ENCODE assay signal across 26 mouse cellular contexts in the genomic region with DNA sequence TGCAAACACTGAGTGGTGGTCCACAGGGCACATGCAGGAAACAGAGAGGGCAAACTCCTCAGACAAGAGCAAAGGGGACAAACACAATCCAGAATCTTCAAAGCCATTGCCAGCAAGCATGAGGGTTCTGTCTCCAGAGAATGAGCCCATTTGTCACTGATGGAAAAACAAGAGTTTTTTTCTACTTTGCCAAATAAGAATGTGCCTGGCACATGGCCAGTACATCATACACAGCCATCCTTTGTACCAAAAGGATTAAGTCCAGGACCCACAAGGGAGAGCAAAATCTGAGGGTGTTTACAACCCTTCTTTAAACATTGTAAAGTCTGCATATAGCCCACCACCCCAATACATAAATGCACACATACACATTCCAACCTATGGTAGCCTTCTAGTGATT.
A peak's percentile ranks its signal among the peaks of the same experiment; 100 is the strongest.
DNase-seq lines count a peak whose midpoint lies in the region; ATAC-seq and TF ChIP-seq lines count a peak whose summit lies in the region.
"Had no signal": no experiment of that assay in that cellular context is flagged by ENCODE, and none has a peak within 500 bp of the region (broad histone marks: within the 10 kb centered on the region; RNA-seq: fewer than 3 reads in every experiment).

No protein-coding gene starts in this region.

- no peak overlapping the region for H3K27ac ChIP-seq in forebrain, embryonic 14.5 days (ENCODE audit: low read depth, low read length)
- no peak overlapping the region for H3K27ac ChIP-seq in forebrain, embryonic 15.5 days (replicated peaks)
- H3K27ac ChIP-seq in midbrain, postnatal 0 days (ENCODE audit: low read depth, low read length), result no peak overlapping the region
- no peak overlapping the region for H3K27ac ChIP-seq in midbrain, embryonic 10.5 days (replicated peaks)
- H3K27ac ChIP-seq in cerebellum, adult 2 months (ENCODE audit: insufficient read depth, low read length), result no peak overlapping the region
- H3K27ac ChIP-seq: heart, adult 2 months; heart, embryonic 15.5 days; limb, embryonic 15.5 days; liver, embryonic 15.5 days; macrophage had no signal

- no peak overlapping the region for H3K4me2 ChIP-seq in forebrain, embryonic 14.5 days (ENCODE audit: low read length)
- no peak overlapping the region for H3K4me2 ChIP-seq in forebrain, embryonic 15.5 days (replicated peaks)
- no peak overlapping the region for H3K4me2 ChIP-seq in midbrain, postnatal 0 days (ENCODE audit: low read depth, low read length, poor library complexity, severe bottlenecking)
- H3K4me2 ChIP-seq: heart, embryonic 15.5 days; limb, embryonic 15.5 days; liver, embryonic 15.5 days; midbrain, embryonic 11.5 days had no signal

- no peaks in the 10 kb centered on the region for H3K36me3 ChIP-seq in forebrain, embryonic 14.5 days (ENCODE audit: control insufficient read depth, insufficient read depth, low read length)
- no peaks in the 10 kb centered on the region for H3K36me3 ChIP-seq in forebrain, embryonic 15.5 days
- H3K36me3 ChIP-seq in midbrain, postnatal 0 days (ENCODE audit: insufficient read depth, low read length), result no peaks in the 10 kb centered on the region
- H3K36me3 ChIP-seq in midbrain, embryonic 10.5 days, result no peaks in the 10 kb centered on the region
- H3K36me3 ChIP-seq: heart, embryonic 15.5 days; limb, embryonic 15.5 days; liver, embryonic 15.5 days had no signal

- H3K9ac ChIP-seq in forebrain, embryonic 14.5 days (ENCODE audit: low read length), result no peak overlapping the region
- no peak overlapping the region for H3K9ac ChIP-seq in forebrain, embryonic 15.5 days (replicated peaks)
- no peak overlapping the region for H3K9ac ChIP-seq in midbrain, postnatal 0 days (replicated peaks; ENCODE audit: low read length, poor library complexity, severe bottlenecking)
- H3K9ac ChIP-seq: forebrain, postnatal 0 days; heart, embryonic 15.5 days; limb, embryonic 15.5 days; liver, embryonic 15.5 days had no signal

- peaks cover 6% of the 10 kb centered on the region; the same call in 1 of the 2 replicates for H3K4me1 ChIP-seq in forebrain, embryonic 14.5 days (ENCODE audit: control insufficient read depth, insufficient read depth, low read length)
- peaks cover 6% of the 10 kb centered on the region for H3K4me1 ChIP-seq in forebrain, embryonic 15.5 days
- H3K4me1 ChIP-seq in midbrain, postnatal 0 days (ENCODE audit: insufficient read depth, low read length), result no peaks in the 10 kb centered on the region
- peaks cover 34% of the 10 kb centered on the region for H3K4me1 ChIP-seq in midbrain, embryonic 10.5 days
- H3K4me1 ChIP-seq in cerebellum, adult 2 months (ENCODE audit: control insufficient read depth, insufficient read depth, low read length), result no peaks in the 10 kb centered on the region
- H3K4me1 ChIP-seq: heart, embryonic 15.5 days; limb, embryonic 15.5 days; liver, embryonic 15.5 days had no signal

- no peak for ATAC-seq in forebrain, embryonic 14.5 days
- ATAC-seq in forebrain, embryonic 15.5 days (replicated peaks), result no peak
- no peak for ATAC-seq in midbrain, postnatal 0 days (ENCODE audit: low FRiP score)
- ATAC-seq: CD4-positive, CD25-positive, alpha-beta regulatory T cell, adult 4 months; forebrain, postnatal 0 days; inflammation-experienced regulatory T-cells, adult 6 months; lung, postnatal 0 days had no signal

- no peaks in the 10 kb centered on the region for H3K27me3 ChIP-seq in forebrain, embryonic 14.5 days (replicated peaks; ENCODE audit: control insufficient read depth, insufficient read depth, low read length)
- no peaks in the 10 kb centered on the region for H3K27me3 ChIP-seq in forebrain, embryonic 15.5 days
- no peaks in the 10 kb centered on the region for H3K27me3 ChIP-seq in midbrain, postnatal 0 days (ENCODE audit: insufficient read depth, low read length)
- peaks cover 52% of the 10 kb centered on the region for H3K27me3 ChIP-seq in midbrain, embryonic 10.5 days (ENCODE audit: low read depth, poor library complexity, severe bottlenecking)
- H3K27me3 ChIP-seq in cerebellum, adult 2 months (ENCODE audit: control insufficient read depth, insufficient read depth, low read length), result no peaks in the 10 kb centered on the region
- H3K27me3 ChIP-seq: heart, embryonic 15.5 days; limb, embryonic 15.5 days; liver, embryonic 15.5 days had no signal

- no peak for TF ChIP-seq POLR2A in brain, embryonic 14.5 days (IDR thresholded peaks at IDR 0.05; ENCODE audit: borderline replicate concordance, extremely low read depth, insufficient read depth, insufficient read length, poor library complexity, severe bottlenecking)
- TF ChIP-seq POLR2A in cerebellum, adult 2 months (IDR thresholded peaks at IDR 0.05; ENCODE audit: borderline replicate concordance, insufficient read depth, low read length), result no peak

- no peaks in the 10 kb centered on the region for H3K9me3 ChIP-seq in forebrain, embryonic 14.5 days (replicated peaks; ENCODE audit: control insufficient read depth, low read length)
- H3K9me3 ChIP-seq in forebrain, embryonic 15.5 days, result no peaks in the 10 kb centered on the region
- no peaks in the 10 kb centered on the region for H3K9me3 ChIP-seq in midbrain, postnatal 0 days (ENCODE audit: low read length)
- no peaks in the 10 kb centered on the region for H3K9me3 ChIP-seq in midbrain, embryonic 10.5 days (replicated peaks)
- H3K9me3 ChIP-seq: heart, embryonic 15.5 days; limb, embryonic 15.5 days; liver, embryonic 15.5 days had no signal

- TF ChIP-seq CTCF in midbrain, postnatal 0 days (IDR thresholded peaks at IDR 0.05), result no peak
- TF ChIP-seq CTCF in brain, embryonic 14.5 days (IDR thresholded peaks at IDR 0.05; ENCODE audit: borderline replicate concordance, extremely low read depth, insufficient read depth, insufficient read length), result no peak
- TF ChIP-seq CTCF in cerebellum, adult 2 months (IDR thresholded peaks at IDR 0.05; ENCODE audit: borderline replicate concordance, insufficient read depth, low read depth, low read length), result no peak

- peak; percentile 47 for DNase-seq in forebrain, embryonic 14.5 days (ENCODE audit: low spot score)
- DNase-seq in layer of hippocampus, adult 11-12 months (ENCODE audit: low spot score), result peak; percentile 39
- no peak for DNase-seq in layer of hippocampus, adult 9-10 months (ENCODE audit: low spot score)
- DNase-seq in midbrain, postnatal 0 days (ENCODE audit: low spot score), result peak; percentile 14
- no peak for DNase-seq in midbrain, embryonic 10.5 days (ENCODE audit: low spot score)
- DNase-seq in brain, embryonic 14.5 days (ENCODE audit: low read depth), result peak; percentile 71
- DNase-seq in cerebellum, adult 2 months, result no peak
- DNase-seq: cerebellum, adult 18-20 months; cerebellum, postnatal 25 days; forebrain, postnatal 0 days; gastrocnemius, postnatal 25 days; heart, adult 2 months; heart, postnatal 4 days; kidney, adult 18-20 months; kidney, postnatal 4 days; thymus, adult 2 months; thymus, postnatal 4 days had no signal

- H3K4me3 ChIP-seq in forebrain, embryonic 14.5 days (ENCODE audit: low read depth, low read length), result no peak overlapping the region
- no peak overlapping the region for H3K4me3 ChIP-seq in forebrain, embryonic 15.5 days
- H3K4me3 ChIP-seq in midbrain, postnatal 0 days (ENCODE audit: low read depth, low read length), result no peak overlapping the region
- H3K4me3 ChIP-seq in midbrain, embryonic 10.5 days, result no peak overlapping the region
- no peak overlapping the region for H3K4me3 ChIP-seq in cerebellum, adult 2 months (replicated peaks; ENCODE audit: insufficient read depth, low read depth, low read length)
- H3K4me3 ChIP-seq: heart, adult 2 months; heart, embryonic 15.5 days; limb, embryonic 15.5 days; liver, embryonic 15.5 days had no signal

Comparison
In these comparisons a context has a peak if more than half of its experiments do, and no peak if none do; other contexts are left out.
1. DNase-seq: peak in forebrain, embryonic 14.5 days (single experiment), layer of hippocampus, adult 11-12 months (single experiment), midbrain, postnatal 0 days (single experiment) and brain, embryonic 14.5 days (single experiment); none in layer of hippocampus, adult 9-10 months (single experiment), midbrain, embryonic 10.5 days (single experiment) and cerebellum, adult 2 months (0 of 2).